Mouse (Mus musculus): ENCODE data around the gene 4933407L21Rik. TPM values are rescaled to one million over a fixed set of nuclear protein-coding genes. Genes with fewer than 3 reads are reported as not detected.
A peak's percentile ranks its signal among the peaks of the same experiment; 100 is the strongest.

4933407L21Rik gene
- polyA plus RNA-seq, 1 experiment from 2014 or later, result not detected

GRCm38 (mm10) chr1:85896781-85897700 is 31.2 kb upstream of the 4933407L21Rik start:
- Histone ChIP-seq H3K36me3 (replicated peaks; ENCODE audit: control insufficient read depth, insufficient read depth, low read depth, low read length) (no peaks in the 10 kb centered on the region), H3K4me2 (ENCODE audit: low read depth, low read length) (peak overlapping the region; percentile 15), H3K27ac (replicated peaks; ENCODE audit: low read depth, low read length) (0 out of 2 replicates have a peak overlapping the region, but pooled peaks have one; percentile 28), H3K27me3 (ENCODE audit: control insufficient read depth, insufficient read depth, low read length) (no peaks in the 10 kb centered on the region), H3K4me1 (ENCODE audit: control insufficient read depth, insufficient read depth, low read length) (peaks cover 22% of the 10 kb centered on the region), H3K4me3 (ENCODE audit: low read depth, low read length) (no peak overlapping the region), H3K9me3 (replicated peaks; ENCODE audit: control insufficient read depth, low read length) (no peaks in the 10 kb centered on the region), H3K9ac (replicated peaks; ENCODE audit: low read length) (0 out of 2 replicates have a peak overlapping the region, but pooled peaks have one; percentile 6)
- DNase-seq (ENCODE audit: low spot score), result no peak
- 59% methylated on average over 12 of the region's 12 CpGs for WGBS
- ATAC-seq (replicated peaks; ENCODE audit: insufficient number of reproducible peaks, low FRiP score, low TSS enrichment, low read depth), result no peak

- no peaks in the 10 kb centered on the region for H3K27me3 ChIP-seq (ENCODE audit: control insufficient read depth, insufficient read depth, low read length)
- H3K4me3 ChIP-seq (ENCODE audit: low read depth, low read length), result no peak overlapping the region
- peaks cover 22% of the 10 kb centered on the region for H3K4me1 ChIP-seq (ENCODE audit: control insufficient read depth, insufficient read depth, low read length)
- WGBS, result 12% methylated on average over 8 of the region's 8 CpGs
- peak overlapping the region; percentile 32 for H3K9ac ChIP-seq (replicated peaks; ENCODE audit: low read length)
- no peaks in the 10 kb centered on the region for H3K9me3 ChIP-seq (replicated peaks; ENCODE audit: control insufficient read depth, low read length)
- ATAC-seq (replicated peaks; ENCODE audit: insufficient number of reproducible peaks, low FRiP score, low TSS enrichment, low read depth), result no peak
- peak overlapping the region; percentile 21 for H3K4me2 ChIP-seq (ENCODE audit: low read depth, low read length)
- H3K36me3 ChIP-seq (replicated peaks; ENCODE audit: control insufficient read depth, insufficient read depth, low read depth, low read length), result 0 out of 2 replicates have a peak, but pooled peaks cover under 1% of the 10 kb centered on the region
- peak; percentile 60 for DNase-seq (ENCODE audit: low spot score)
- 0 out of 2 replicates have a peak overlapping the region, but pooled peaks have one; percentile 9 for H3K27ac ChIP-seq (replicated peaks; ENCODE audit: low read depth, low read length)
Measured at GRCm38 (mm10) chr1:85897901-85898760, 30.2 kb upstream of the 4933407L21Rik start.

- 0 out of 2 replicates have a peak overlapping the region, but pooled peaks have one; percentile 9 for H3K27ac ChIP-seq (replicated peaks; ENCODE audit: low read depth, low read length)
- 0 out of 2 replicates have a peak, but pooled peaks cover 2% of the 10 kb centered on the region for H3K36me3 ChIP-seq (replicated peaks; ENCODE audit: control insufficient read depth, insufficient read depth, low read depth, low read length)
- peaks cover 22% of the 10 kb centered on the region for H3K4me1 ChIP-seq (ENCODE audit: control insufficient read depth, insufficient read depth, low read length)
- H3K27me3 ChIP-seq (ENCODE audit: control insufficient read depth, insufficient read depth, low read length), result no peaks in the 10 kb centered on the region
- DNase-seq (ENCODE audit: low spot score), result no peak
- no peak for ATAC-seq (replicated peaks; ENCODE audit: insufficient number of reproducible peaks, low FRiP score, low TSS enrichment, low read depth)
- H3K4me3 ChIP-seq (ENCODE audit: low read depth, low read length), result no peak overlapping the region
- no peak overlapping the region; the same call in 1 of the 2 replicates for H3K9ac ChIP-seq (replicated peaks; ENCODE audit: low read length)
- H3K9me3 ChIP-seq (replicated peaks; ENCODE audit: control insufficient read depth, low read length), result no peaks in the 10 kb centered on the region
- H3K4me2 ChIP-seq (ENCODE audit: low read depth, low read length), result no peak overlapping the region; the same call in 1 of the 2 replicates
- WGBS, result 34% methylated on average over 12 of the region's 12 CpGs
Measured at GRCm38 (mm10) chr1:85898761-85899387, 29.4 kb upstream of the 4933407L21Rik start.

GRCm38 (mm10) chr1:85899388-85899761 is 28.9 kb upstream of the 4933407L21Rik start:
- ATAC-seq (replicated peaks; ENCODE audit: insufficient number of reproducible peaks, low FRiP score, low TSS enrichment, low read depth), result no peak
- no peak overlapping the region for H3K4me3 ChIP-seq (ENCODE audit: low read depth, low read length)
- peaks cover 22% of the 10 kb centered on the region for H3K4me1 ChIP-seq (ENCODE audit: control insufficient read depth, insufficient read depth, low read length)
- no peak overlapping the region for H3K4me2 ChIP-seq (ENCODE audit: low read depth, low read length)
- H3K9ac ChIP-seq (replicated peaks; ENCODE audit: low read length), result no peak overlapping the region
- no peak overlapping the region for H3K27ac ChIP-seq (replicated peaks; ENCODE audit: low read depth, low read length)
- DNase-seq (ENCODE audit: low spot score), result no peak
- no peaks in the 10 kb centered on the region for H3K27me3 ChIP-seq (ENCODE audit: control insufficient read depth, insufficient read depth, low read length)
- H3K9me3 ChIP-seq (replicated peaks; ENCODE audit: control insufficient read depth, low read length), result no peaks in the 10 kb centered on the region
- 0 out of 2 replicates have a peak, but pooled peaks cover 2% of the 10 kb centered on the region for H3K36me3 ChIP-seq (replicated peaks; ENCODE audit: control insufficient read depth, insufficient read depth, low read depth, low read length)

GRCm38 (mm10) chr1:85900521-85901333 is 27.6 kb upstream of the 4933407L21Rik start:
- Histone ChIP-seq H3K4me1 (ENCODE audit: control insufficient read depth, insufficient read depth, low read length) (peaks cover 22% of the 10 kb centered on the region), H3K27me3 (ENCODE audit: control insufficient read depth, insufficient read depth, low read length) (no peaks in the 10 kb centered on the region), H3K4me2 (ENCODE audit: low read depth, low read length) (no peak overlapping the region), H3K9me3 (replicated peaks; ENCODE audit: control insufficient read depth, low read length) (no peaks in the 10 kb centered on the region), H3K36me3 (replicated peaks; ENCODE audit: control insufficient read depth, insufficient read depth, low read depth, low read length) (peaks cover 8% of the 10 kb centered on the region), H3K27ac (replicated peaks; ENCODE audit: low read depth, low read length) (no peak overlapping the region), H3K9ac (replicated peaks; ENCODE audit: low read length) (no peak overlapping the region), H3K4me3 (ENCODE audit: low read depth, low read length) (no peak overlapping the region)
- 82% methylated on average over 7 of the region's 7 CpGs for whole genome bisulfite sequencing
- no peak for DNase-seq (ENCODE audit: low spot score)
- ATAC-seq (replicated peaks; ENCODE audit: insufficient number of reproducible peaks, low FRiP score, low TSS enrichment, low read depth), result no peak

GRCm38 (mm10) chr1:85901516-85902107 is 26.7 kb upstream of the 4933407L21Rik start:
- no peak overlapping the region for H3K4me3 ChIP-seq (ENCODE audit: low read depth, low read length)
- no peak overlapping the region for H3K27ac ChIP-seq (replicated peaks; ENCODE audit: low read depth, low read length)
- no peak overlapping the region for H3K4me2 ChIP-seq (ENCODE audit: low read depth, low read length)
- peaks cover 8% of the 10 kb centered on the region for H3K36me3 ChIP-seq (replicated peaks; ENCODE audit: control insufficient read depth, insufficient read depth, low read depth, low read length)
- no peaks in the 10 kb centered on the region for H3K27me3 ChIP-seq (ENCODE audit: control insufficient read depth, insufficient read depth, low read length)
- DNase-seq (ENCODE audit: low spot score), result no peak
- ATAC-seq (replicated peaks; ENCODE audit: insufficient number of reproducible peaks, low FRiP score, low TSS enrichment, low read depth), result peak; percentile 21; the same call in 1 of the 2 replicates
- no peak overlapping the region for H3K9ac ChIP-seq (replicated peaks; ENCODE audit: low read length)
- H3K4me1 ChIP-seq (ENCODE audit: control insufficient read depth, insufficient read depth, low read length), result peaks cover 22% of the 10 kb centered on the region
- H3K9me3 ChIP-seq (replicated peaks; ENCODE audit: control insufficient read depth, low read length), result no peaks in the 10 kb centered on the region
- 61% methylated on average over 3 of the region's 3 CpGs for WGBS

- ATAC-seq (replicated peaks; ENCODE audit: insufficient number of reproducible peaks, low FRiP score, low TSS enrichment, low read depth), result no peak
- peaks cover 18% of the 10 kb centered on the region for H3K4me1 ChIP-seq (ENCODE audit: control insufficient read depth, insufficient read depth, low read length)
Measured at GRCm38 (mm10) chr1:85902108-85902561, 26.1 kb upstream of the 4933407L21Rik start.

More at GRCm38 (mm10) chr1:85902108-85902561, 26.1 kb upstream of the 4933407L21Rik start:
- Histone ChIP-seq H3K36me3 (replicated peaks; ENCODE audit: control insufficient read depth, insufficient read depth, low read depth, low read length) (peaks cover 8% of the 10 kb centered on the region), H3K4me3 (ENCODE audit: low read depth, low read length) (no peak overlapping the region), H3K9me3 (replicated peaks; ENCODE audit: control insufficient read depth, low read length) (no peaks in the 10 kb centered on the region), H3K4me2 (ENCODE audit: low read depth, low read length) (no peak overlapping the region), H3K27me3 (ENCODE audit: control insufficient read depth, insufficient read depth, low read length) (no peaks in the 10 kb centered on the region), H3K27ac (replicated peaks; ENCODE audit: low read depth, low read length) (no peak overlapping the region), H3K9ac (replicated peaks; ENCODE audit: low read length) (no peak overlapping the region)
- WGBS, result 70% methylated on average over 7 of the region's 7 CpGs
- no peak for DNase-seq (ENCODE audit: low spot score)

Data from embryonic facial prominence, embryonic 11.5 days (tissue).